Mouse (Mus musculus) left cerebral cortex, postnatal 4 days (tissue): Measurements from ENCODE around the gene Rps12. TPM values are rescaled to one million over a fixed set of nuclear protein-coding genes. Genes with fewer than 3 reads are reported as not detected.
"Not testable (repeated sequence)": the region's sequence is repeated elsewhere in the genome, so short reads cannot be mapped to it uniquely, and the experiment has no call there.

Source experiments
- DNase-seq: peaks from one replicate; pipeline ENCODE4 v3.0.0-alpha.2; 2022
- intact Hi-C: fragments of 180-260 bp; cut with DNase I; formaldehyde crosslinking; loops from one replicate; pipeline ENCODE4 v1.15.1; 2025
- total RNA-seq, 2 experiments: library from RNA; stranded (reverse); gene quantifications; 2 replicates each; pipeline ENCODE4 v1.2.3; 2021

The Rps12 gene
- 100 to 1,000 TPM; 369 TPM for total RNA-seq

GRCm38 (mm10) chr10:23787062-23787821 lies at the start of gene Rps12:
Gene Rps12, minus strand, starts transcription at chr10:23787275.
- DNase-seq = peak; percentile 99
- intact Hi-C loops = no loop called here

DNA sequence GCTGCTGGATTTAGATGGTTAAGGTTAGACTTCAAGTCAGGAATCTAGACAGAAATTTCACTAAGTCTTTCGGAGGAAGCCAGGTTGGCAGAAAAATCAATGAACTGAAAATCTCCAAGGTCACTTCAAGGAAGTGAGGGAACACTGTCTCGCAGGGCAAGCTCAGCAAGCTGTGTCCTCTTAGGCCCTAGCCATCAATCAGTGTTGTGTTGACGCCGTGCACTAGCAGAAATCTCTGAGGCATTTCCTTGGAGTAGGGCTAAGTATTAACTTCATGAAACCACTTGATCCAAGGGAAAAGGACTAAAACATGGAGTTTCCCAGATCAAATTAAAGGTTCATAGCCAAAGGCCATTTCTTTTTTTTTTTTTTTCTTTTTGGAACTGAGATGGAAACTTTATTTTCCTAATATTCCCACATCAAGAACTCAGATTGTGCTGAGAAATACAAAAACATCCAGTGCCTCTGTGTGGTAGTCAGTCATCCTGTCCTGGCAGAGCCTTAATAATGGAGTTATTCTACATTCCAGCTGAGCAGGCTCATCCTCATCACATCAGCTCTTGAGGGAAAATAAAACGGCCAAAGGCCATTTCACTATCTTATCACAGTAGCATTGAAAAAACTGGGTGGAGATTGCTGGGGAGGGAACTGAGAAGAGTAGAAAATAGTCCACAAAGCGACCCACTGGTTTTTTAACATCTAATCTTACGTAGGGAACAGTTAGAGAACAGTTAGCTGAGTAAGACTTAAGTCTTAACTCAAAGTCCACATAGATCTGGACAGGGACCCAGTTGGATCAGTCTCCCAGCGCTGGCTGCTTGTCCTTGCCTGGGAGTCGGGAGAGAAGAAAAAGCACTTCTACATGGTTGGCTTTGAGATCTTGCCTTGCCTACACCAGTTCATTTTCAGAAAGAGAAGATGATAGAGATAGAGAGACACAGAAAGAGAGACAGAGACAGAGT lies 49.2 kb upstream of the Rps12 start:
- intact Hi-C loops = no loop called here
- DNase-seq = no peak

- intact Hi-C loops = no loop called here
- no peak for DNase-seq
Measured at GRCm38 (mm10) chr10:23826516-23826915, 39.4 kb upstream of the Rps12 start.

- intact Hi-C loops = no loop called here
- DNase-seq = no peak
Measured at GRCm38 (mm10) chr10:23816241-23816640, 29.2 kb upstream of the Rps12 start.

DNA sequence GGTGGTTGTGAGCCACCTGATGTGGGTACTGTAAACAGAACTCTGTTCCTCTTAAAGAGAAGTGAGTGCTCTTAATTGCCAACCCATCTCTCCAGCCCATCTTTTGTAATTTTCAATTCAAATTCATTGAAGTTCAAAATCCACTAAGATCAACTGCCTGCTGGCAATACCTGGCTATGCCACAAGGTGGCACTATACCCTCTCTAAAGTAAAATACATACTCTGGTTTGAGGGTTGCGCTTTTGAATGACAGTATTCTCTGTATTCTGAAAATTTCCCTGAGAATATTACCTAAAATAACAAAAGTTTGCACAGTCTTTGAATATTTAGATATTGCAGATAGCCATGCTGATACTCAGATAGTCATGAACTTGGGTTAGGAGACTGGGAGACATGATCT lies 28.1 kb upstream of the Rps12 start:
- DNase-seq = peak; percentile 79
- intact Hi-C loops = no loop called here

DNA sequence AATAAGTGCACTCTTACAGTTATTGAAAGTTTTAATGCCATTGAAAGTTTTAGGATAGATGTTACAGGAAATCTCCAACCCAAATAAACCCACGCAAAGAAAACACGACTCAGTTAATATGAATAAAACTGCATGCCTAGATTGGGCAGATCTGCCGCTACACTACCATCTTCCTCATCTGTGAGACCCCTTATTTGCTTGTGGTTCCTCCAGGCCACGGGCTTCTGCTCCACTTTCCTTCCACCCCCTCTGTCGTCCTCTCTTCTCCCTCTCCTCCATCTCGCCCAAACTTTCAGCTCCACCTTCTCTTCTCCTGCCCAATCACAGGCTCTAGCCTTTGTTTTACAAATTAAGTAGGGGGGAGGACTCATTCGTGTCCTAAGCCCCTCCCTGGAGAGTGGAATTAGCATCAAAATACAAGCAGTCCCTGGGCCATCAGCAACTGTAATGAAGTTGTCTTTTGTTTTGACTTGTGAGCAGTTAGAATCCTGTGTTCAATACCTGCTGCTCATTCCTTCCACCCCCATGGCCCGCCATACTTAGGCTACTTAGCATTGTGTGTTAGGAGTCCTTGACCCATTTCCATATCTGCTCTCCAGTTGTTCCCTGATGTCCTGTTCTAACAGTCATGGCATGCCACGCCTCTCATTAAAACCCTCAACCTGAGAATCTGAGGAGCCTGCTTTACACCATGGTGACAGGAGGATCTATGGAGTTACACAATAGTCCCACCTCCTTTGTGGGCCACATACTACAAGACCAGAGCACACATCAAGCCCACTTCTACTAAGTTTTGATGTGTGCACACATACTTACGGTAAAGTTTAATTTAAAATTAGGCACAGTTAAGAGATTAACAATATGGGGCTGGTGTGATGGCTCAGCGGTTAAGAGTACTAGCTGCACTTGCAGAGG lies 26.0 kb upstream of the Rps12 start:
- no peak for DNase-seq
- intact Hi-C loops = loop anchor here (2.0 kb wide), 2 partner anchors 268 to 318 kb away; no protein-coding TSS in a partner anchor

GRCm38 (mm10) chr10:23812438-23812759 lies 25.3 kb upstream of the Rps12 start:
- intact Hi-C loops = loop anchor here (2.0 kb wide), 2 partner anchors 268 to 318 kb away; no protein-coding TSS in a partner anchor
- no peak for DNase-seq

- intact Hi-C loops = loop anchor here (2.0 kb wide), 2 partner anchors 269 to 319 kb away; no protein-coding TSS in a partner anchor
- DNase-seq = peak; percentile 76
Measured at GRCm38 (mm10) chr10:23811635-23812437, 24.8 kb upstream of the Rps12 start.

DNA sequence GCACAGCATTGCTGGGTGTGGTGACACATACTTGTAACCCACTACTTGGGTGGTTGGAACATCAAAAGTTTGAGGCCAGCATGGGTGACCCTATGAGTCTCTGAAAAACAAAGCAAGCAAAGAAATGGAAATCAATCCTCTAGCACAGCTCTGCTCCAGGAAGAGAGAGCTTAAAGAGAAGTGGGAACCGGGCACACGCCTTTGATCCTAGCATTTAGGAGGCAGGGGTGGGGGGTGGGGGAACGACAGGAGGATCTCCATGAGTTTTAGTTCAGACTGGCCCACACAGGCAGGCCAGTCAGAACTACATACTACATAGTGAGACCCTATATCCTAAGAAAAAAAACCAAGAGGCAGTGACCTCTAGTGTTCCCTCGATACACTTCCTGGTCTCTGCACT lies 19.1 kb upstream of the Rps12 start:
- no peak for DNase-seq
- intact Hi-C loops = no loop called here

DNA sequence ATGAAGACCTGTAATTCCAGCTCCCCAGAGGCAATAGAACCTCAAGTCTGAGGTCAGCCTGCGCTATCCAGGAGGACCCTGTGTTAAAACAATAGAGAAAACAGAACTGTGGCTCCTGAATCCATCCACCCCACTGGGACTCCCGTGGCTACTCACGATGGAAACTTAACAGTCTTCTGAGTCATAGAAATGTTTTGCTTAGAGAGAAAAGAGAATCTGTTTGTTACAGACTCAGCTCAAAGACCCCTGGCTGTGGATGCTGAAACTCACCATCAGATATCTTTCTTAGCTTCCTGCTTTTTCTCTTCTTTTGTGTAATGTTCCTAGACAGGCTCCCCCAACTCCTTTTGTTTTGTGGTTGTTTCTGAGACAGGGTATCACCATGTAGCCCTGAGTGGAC lies 17.6 kb upstream of the Rps12 start:
- no peak for DNase-seq
- intact Hi-C loops = no loop called here

DNA sequence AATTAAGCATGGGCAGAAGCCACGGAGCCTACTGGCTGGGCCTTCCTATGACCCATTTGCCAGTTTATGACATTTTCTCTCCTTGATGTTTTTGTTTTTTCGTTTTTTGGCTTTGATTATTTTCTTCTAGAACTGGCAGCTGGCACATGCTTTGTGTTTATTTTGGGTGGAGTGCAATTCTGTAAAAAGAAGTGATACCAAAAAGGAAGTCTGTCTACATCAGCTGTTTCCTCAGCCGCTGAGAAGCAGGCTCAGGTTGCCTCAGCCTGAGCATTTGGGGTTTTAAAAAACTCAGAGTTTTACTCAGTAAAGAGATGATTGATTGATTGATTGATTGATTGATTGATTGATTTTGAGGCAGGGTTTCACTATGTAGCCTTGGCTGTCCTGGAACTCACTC lies 15.8 kb upstream of the Rps12 start:
- no peak for DNase-seq
- intact Hi-C loops = no loop called here

GRCm38 (mm10) chr10:23799933-23800332 lies 12.9 kb upstream of the Rps12 start:
- no peak for DNase-seq
- intact Hi-C loops = no loop called here

GRCm38 (mm10) chr10:23798142-23798541 lies 11.1 kb upstream of the Rps12 start:
- no peak for DNase-seq
- intact Hi-C loops = no loop called here

- DNase-seq = no peak
- intact Hi-C loops = no loop called here
Measured at GRCm38 (mm10) chr10:23797606-23798005, 10.5 kb upstream of the Rps12 start.

DNA sequence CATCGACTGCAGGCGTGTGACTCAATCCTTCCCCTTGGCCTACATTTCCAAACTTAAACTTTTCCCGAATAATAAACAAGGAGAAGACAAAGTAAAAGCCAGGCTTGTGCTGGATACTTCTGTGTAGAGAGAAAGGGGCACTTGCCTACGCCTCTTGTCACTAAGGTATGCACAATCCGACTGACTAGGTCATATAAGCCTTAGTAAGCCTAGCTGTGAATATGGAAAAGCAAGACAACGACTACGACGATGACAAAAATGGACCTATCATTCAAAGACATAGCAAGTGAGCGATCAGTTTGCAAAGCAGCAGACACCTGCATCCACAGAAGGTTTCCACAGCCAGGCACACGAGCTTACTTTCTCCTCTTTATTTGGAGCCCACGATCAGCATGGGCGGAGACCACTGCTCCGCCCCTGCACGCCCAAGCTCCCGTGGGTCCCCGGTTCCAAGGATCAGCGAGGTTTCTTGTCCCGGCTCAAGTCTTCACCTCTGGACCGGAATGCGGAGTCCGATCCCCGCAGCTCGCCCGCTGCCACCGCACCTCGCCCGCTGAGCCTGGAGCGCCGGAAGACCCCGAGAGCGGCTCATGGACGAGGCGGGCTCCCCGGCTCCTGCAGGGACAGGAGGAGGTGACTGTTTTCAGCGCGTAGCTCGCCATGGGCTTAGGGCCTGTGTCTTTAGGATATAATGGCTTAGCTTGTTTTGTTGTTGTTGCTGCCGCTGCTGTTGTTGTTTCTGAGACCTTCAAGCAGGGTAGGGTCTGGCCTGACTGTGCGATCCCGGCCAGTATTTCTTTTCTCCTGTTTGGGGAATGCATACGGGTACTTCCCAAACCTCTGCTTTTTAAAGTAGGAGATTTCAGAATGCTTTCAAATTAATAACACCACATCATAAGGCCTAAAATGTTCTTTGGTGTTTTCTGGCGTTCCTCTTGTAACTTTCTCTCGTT lies 9.8 kb upstream of the Rps12 start, which contains the start of gene Slc18b1:
Gene Slc18b1, plus strand, starts transcription at position 436 of the 953 bp plus-strand sequence.
- intact Hi-C loops = no loop called here
- peak; percentile 38 for DNase-seq

DNA sequence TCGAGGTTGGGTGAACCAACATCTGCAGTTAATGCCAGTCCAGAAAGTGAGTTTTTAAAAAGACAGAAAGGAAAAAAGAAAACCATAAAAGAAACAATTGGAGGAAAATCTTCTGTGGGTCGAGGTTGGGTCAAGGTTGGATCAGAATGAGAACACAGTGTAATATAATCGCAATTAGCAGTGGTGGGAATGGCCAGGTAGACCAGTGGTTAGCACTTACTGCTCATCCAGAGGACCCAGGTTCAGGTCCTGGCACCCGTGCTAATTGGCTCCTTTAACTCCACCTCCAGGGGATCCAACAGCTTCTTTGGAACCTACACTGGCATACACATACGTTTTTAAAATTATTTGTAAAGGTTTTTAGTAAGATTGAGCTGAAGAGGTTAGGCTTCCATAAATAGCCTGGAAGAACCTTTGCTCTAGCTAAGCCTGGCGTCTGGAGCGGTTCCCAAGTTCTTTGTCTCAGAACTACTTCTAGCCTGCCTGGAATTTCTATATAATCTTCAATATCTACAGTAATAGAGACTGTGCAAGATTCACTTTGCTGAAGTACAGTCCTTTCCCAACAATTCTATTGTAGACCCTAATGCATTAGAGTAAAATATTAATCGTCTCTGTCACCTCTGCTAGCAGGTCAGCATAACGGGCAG lies 8.9 kb upstream of the Rps12 start:
- DNase-seq = peak; percentile 8
- intact Hi-C loops = no loop called here

DNA sequence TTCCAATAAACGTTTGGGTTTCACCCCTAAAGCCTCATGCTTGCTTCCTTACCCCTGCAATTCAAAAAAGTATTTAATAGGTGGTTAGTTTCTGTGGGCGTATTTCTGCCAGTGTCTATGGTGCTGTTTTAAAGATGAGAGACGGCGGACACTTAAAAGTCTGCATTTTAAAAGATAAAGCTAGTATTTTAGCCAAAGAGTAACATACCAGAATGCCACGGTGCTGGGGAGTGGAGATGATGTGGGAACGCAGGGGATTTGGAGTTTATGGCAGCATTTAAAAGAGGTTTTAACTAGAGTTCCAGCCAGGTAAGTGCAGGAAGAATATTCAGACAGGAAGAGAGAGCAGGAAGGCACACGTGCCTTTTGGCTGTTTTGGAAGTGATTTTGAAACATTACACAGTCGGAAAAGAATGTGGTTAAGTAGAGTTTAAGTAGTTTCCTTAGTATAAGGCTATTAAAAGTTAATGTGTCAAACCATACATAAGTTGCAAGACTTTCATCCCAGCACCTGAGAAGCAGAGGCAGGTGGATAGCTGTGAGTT lies 1.1 kb upstream of the Rps12 start:
- no peak for DNase-seq
- intact Hi-C loops = no loop called here

DNA sequence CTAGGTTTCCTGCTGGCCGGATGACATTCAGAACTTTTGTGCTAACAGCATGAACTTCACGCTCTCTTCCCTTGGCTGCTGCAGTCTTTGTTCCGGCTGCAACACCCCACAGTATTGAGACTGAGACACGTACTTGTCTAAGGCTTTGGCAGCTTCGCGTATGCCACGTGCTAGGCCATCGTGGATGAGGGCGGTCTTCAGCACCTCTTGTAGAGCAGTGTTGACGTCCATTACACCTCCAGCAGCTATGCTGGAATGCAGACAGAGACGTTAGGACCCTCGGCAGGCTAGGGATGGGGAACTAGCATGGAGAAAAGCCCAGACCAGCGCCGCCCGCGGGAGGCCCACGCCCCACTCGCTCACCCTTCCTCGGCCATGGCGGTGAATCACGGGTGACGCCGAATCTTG lies 440 bp downstream of the Rps12 start:
- intact Hi-C loops, DNase-seq: not testable (repeated sequence)
